Mouse (Mus musculus) T-cell, adult 2 months (primary cell): ENCODE results near the gene Ascc1.
A peak's percentile ranks its signal among the peaks of the same experiment; 100 is the strongest.
"Not testable (repeated sequence)": the region's sequence is repeated elsewhere in the genome, so short reads cannot be mapped to it uniquely, and the experiment has no call there.

ENCODE experiments used
- DNase-seq: peaks from one replicate; pipeline ENCODE4 v3.0.0; 2022; ENCODE audit warnings: low spot score

Ascc1 gene

GRCm38 (mm10) chr10:60115345-60116185 lies 113.0 kb downstream of the Ascc1 start:
- DNase-seq, result peak; percentile 47

- DNase-seq, result no peak
These were observed 114.4 kb downstream of the Ascc1 start for GRCm38 (mm10) chr10:60116997-60117396.

GRCm38 (mm10) chr10:60118464-60118863 lies 115.9 kb downstream of the Ascc1 start:
- DNase-seq, result no peak

- no peak for DNase-seq
These were observed 118.0 kb downstream of the Ascc1 start for GRCm38 (mm10) chr10:60120630-60121029.

GRCm38 (mm10) chr10:60124078-60124477 lies 121.5 kb downstream of the Ascc1 start:
- no peak for DNase-seq

- no peak for DNase-seq
These were observed 123.1 kb downstream of the Ascc1 start for GRCm38 (mm10) chr10:60125529-60126327.

GRCm38 (mm10) chr10:60128287-60128686 lies 125.7 kb downstream of the Ascc1 start:
- no peak for DNase-seq

GRCm38 (mm10) chr10:60130504-60130903 lies 127.9 kb downstream of the Ascc1 start:
- no peak for DNase-seq

- DNase-seq, result no peak
These were observed 130.9 kb downstream of the Ascc1 start for GRCm38 (mm10) chr10:60133501-60133900.

GRCm38 (mm10) chr10:60134201-60134600 lies 131.6 kb downstream of the Ascc1 start:
- no peak for DNase-seq

GRCm38 (mm10) chr10:60136010-60136409 lies 133.4 kb downstream of the Ascc1 start:
- DNase-seq, result not testable (repeated sequence)

- DNase-seq, result no peak
These were observed 134.3 kb downstream of the Ascc1 start for GRCm38 (mm10) chr10:60136935-60137334.

- peak; percentile 5 for DNase-seq
These were observed 136.1 kb downstream of the Ascc1 start for GRCm38 (mm10) chr10:60138680-60139079.

- DNase-seq, result no peak
These were observed 138.1 kb downstream of the Ascc1 start for GRCm38 (mm10) chr10:60140751-60141150.

- no peak for DNase-seq
These were observed 139.1 kb downstream of the Ascc1 start for GRCm38 (mm10) chr10:60141656-60142160.

GRCm38 (mm10) chr10:60147510-60148047 lies 145.0 kb downstream of the Ascc1 start:
- DNase-seq, result not testable (repeated sequence)

GRCm38 (mm10) chr10:60148087-60148486 lies 145.5 kb downstream of the Ascc1 start:
- peak; percentile 70 for DNase-seq
